Mouse (Mus musculus) testis, adult 2 months (tissue): ENCODE data around the gene Meis1.

Experiments used
- CTCF ChIP-seq: fragments of 200-500 bp; IDR thresholded peaks from 2 replicates; pipeline ENCODE4 v1.5.1; 2012; ENCODE audit warnings: low read depth, mild to moderate bottlenecking, inconsistent platforms, low read length, moderate library complexity; ENCODE audit not compliant: control insufficient read depth, insufficient read depth, insufficient replicate concordance
- POLR2A ChIP-seq: fragments of 200-500 bp; IDR thresholded peaks from 2 replicates; pipeline ENCODE4 v1.6.1; 2012; ENCODE audit warnings: low read depth, mild to moderate bottlenecking, inconsistent platforms, low read length, moderate library complexity; ENCODE audit not compliant: control insufficient read depth

DNA sequence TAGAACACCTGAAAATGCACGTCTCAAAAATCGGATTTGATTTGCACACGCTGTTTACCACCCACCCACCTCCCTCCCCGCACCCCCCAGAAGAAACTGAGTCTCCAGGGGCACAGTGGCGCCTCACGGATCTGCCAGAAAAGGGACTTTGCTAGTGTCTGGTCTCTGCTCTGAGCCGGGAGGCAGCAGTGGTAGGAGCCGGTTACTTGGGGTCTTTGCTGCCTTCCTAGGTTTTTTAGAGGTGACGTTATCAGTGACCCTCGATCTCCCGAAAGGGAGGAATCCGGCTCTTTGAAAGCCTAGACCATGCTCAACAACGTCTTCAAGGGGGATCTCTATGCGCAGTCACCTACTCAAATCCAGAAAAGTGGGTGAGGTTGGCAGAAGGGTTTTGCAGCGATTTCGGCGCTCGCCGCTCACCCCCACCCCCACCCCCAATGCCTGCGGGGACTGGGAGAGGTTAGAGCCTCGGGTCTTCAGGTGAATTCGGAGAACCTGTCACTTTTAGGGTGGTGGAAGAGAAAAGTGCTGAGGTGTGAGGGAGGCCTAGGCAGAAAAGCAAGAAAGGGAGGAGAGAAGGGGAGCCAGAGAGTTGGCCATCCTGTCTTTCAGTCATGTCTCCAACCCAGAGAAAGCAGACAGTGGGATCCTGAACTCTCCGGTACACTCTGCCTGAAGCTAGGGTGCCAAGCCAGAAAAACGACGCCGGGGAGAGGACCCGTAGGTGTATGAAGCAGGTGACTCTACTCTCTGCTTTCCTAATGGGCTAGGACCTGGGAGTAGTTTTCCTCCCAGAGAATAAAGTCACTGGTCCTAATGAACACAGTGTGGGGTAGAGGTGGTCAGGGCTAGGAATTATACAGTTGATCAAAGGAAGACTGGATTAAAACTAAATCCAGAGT is 143.5 kb downstream of the Meis1 start:
- TF ChIP-seq CTCF: no peak
- no peak for TF ChIP-seq POLR2A
